Mouse (Mus musculus): ENCODE data around the gene Lacc1.
"Not testable (repeated sequence)": the region's sequence is repeated elsewhere in the genome, so short reads cannot be mapped to it uniquely, and the experiment has no call there.

Lacc1 gene

GRCm38 (mm10) chr14:77036226-77037046 lies at the start of gene Lacc1, which contains the start of gene Ccdc122:
Lacc1 (minus strand) TSS chr14:77036904.
Ccdc122 (plus strand) TSS chr14:77036772.
- peak; percentile 91 for DNase-seq (ENCODE audit: low read depth)

DNA sequence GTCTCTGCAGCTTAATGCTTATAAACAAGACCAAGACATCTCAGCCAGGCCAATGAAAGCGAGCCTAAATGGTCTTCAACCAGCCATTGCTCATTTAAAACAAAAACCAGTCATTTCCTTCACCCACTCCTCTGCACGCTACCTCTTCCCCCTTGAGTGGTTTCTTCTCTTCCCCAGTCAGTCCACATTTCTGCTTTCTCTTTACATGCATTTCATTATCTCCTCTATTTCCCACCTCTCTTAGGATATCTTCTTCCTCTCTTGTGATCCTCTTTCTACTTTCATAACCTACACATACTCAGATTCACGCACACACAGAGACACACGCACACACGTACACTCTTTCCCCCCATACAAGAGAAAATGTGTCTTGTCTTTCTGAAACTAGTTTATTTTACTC lies 44.5 kb upstream of the Lacc1 start:
- DNase-seq (ENCODE audit: low read depth), result no peak

GRCm38 (mm10) chr14:77069361-77069760 lies 32.7 kb upstream of the Lacc1 start:
- DNase-seq (ENCODE audit: low read depth), result peak; percentile 89

- no peak for DNase-seq (ENCODE audit: low read depth)
Measured at GRCm38 (mm10) chr14:77053288-77053687, 16.6 kb upstream of the Lacc1 start.

DNA sequence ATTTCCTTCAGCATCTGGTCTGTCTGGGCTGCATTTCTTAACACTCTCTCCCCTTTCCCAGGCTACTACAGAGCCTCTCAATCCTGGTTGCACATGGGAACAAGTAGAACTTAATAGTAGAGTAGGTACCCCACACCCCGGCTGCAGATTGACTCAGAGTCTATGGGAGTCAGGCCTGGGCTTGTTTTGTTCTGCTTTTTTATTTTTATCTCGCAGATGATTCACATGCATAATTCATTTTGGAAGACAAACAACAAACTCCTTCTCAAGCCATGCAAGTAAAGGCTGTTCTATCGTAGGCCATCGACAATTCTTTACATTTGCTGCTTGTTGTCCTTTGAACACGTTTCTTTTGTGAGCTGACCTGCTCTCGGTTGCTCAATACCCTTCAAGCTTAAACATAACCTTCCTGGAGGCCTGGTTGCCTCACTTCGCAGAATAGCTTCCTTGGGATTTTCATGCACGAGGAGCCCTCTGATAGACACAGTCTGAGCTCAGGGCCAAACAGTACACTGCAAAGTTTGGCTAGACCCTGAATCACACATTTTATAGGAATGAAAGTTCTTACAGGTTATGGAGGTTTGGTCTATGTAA lies 1.2 kb upstream of the Lacc1 start:
- peak; percentile 59 for DNase-seq (ENCODE audit: low read depth)

DNA sequence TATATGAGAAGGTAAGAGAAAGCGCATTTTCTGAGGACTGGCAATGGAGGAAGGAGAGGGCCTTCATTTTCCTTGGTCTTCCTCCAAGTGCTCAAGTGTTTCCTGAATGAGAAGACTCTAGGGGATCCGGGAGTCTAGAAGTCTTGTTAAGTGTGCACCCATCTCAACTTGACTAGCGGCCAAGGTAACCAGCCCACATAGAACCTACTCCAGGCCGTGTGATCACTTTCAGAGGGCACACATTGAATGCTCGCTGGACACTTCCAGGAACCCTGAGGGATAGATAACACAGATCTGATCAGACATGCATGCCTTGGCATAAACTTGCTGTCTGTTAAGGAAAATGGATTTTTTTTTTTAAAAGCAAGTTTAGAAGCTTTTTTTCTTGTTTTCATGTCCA lies 626 bp upstream of the Lacc1 start:
- peak; percentile 30 for DNase-seq (ENCODE audit: low read depth)

- no peak for DNase-seq (ENCODE audit: low read depth)
Measured at GRCm38 (mm10) chr14:77034970-77035369, 1.7 kb downstream of the Lacc1 start.

GRCm38 (mm10) chr14:77034175-77034915 lies 2.4 kb downstream of the Lacc1 start:
- DNase-seq (ENCODE audit: low read depth), result peak; percentile 51

DNA sequence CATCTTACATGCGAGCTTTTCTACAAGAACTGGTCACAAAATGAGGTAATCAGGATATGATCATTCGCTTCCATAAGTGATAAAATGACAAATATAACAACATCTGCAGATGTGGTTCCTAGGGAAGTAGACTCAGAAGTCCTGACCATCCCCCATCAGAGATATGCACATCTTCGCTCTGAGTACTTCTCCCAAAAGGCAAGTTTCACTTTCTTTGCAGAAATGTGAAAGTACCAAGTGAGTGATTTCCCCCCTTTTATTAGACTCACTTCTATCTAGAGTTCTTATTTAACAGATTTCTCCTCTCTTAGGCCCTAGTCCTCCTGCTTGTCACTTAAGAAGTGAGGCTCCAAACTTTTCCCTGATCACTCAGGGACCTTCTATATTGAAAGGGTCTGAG lies 3.3 kb downstream of the Lacc1 start:
- no peak for DNase-seq (ENCODE audit: low read depth)

- DNase-seq (ENCODE audit: low read depth), result peak; percentile 6
Measured at GRCm38 (mm10) chr14:77032433-77032832, 4.3 kb downstream of the Lacc1 start.

DNA sequence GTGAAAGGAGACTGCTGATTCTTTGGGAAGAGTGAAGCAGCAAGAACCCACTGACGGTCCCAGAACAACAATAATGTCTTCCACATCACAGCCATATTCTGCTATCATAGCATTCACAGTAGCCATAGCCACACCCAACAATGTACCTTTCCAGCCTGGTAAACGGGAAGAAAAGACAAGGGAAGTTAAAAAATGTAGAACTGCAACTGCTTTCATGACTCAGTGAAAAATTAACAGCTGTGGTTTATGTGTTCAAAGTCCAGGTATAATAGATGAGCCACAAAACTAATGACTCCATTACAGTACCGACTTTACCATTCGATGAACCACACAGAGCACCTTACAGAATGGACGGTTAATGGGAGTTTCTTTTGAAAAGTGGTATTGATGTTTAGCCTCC lies 5.9 kb downstream of the Lacc1 start:
- no peak for DNase-seq (ENCODE audit: low read depth)

GRCm38 (mm10) chr14:77029319-77030054 lies 7.2 kb downstream of the Lacc1 start:
- no peak for DNase-seq (ENCODE audit: low read depth)

DNA sequence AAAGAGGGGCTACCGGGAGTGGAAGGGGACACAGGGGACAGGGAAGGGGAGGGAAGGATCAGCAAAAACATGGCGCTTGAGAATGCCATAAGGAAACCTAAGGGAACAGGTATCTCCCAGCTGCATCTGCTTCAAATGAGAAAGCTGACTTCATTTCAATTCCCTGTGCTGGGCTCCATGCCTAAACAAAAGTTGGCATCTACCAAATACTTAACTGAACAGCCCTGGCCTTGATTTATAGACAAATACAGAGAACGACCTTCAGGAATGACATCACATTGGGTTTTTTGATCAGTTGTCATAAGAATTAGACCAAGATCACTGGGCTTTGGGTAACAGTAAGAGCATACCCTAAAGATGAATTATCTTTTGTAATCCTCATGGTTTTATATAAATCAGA lies 12.2 kb downstream of the Lacc1 start:
- no peak for DNase-seq (ENCODE audit: low read depth)

DNA sequence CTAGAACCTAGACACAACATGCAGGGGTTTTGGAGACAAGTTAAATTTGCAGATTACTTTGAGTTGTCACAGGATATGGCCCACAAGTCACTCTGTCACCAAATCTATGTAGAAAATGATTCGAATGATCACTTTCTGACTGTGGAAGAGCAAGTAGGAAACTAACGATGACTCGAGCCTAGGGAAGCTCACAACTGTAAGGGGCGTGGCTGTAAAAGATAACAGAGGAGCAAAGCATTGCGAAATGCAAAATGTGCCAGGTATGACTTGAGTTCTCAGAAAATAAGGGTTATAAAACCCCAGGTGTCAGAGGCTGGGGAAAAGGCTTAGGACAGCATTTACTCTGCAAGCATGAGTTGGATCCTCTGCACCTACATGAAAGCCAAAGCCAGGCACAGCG lies 19.5 kb downstream of the Lacc1 start:
- no peak for DNase-seq (ENCODE audit: low read depth)

GRCm38 (mm10) chr14:77016783-77017182 lies 19.9 kb downstream of the Lacc1 start:
- DNase-seq (ENCODE audit: low read depth), result not testable (repeated sequence)

GRCm38 (mm10) chr14:77011804-77012203 lies 24.9 kb downstream of the Lacc1 start:
- peak; percentile 85 for DNase-seq (ENCODE audit: low read depth)

- DNase-seq (ENCODE audit: low read depth), result peak; percentile 91
Measured at GRCm38 (mm10) chr14:77008238-77008637, 28.5 kb downstream of the Lacc1 start.

- DNase-seq (ENCODE audit: low read depth), result no peak
Measured at GRCm38 (mm10) chr14:77005566-77005965, 31.1 kb downstream of the Lacc1 start.

DNA sequence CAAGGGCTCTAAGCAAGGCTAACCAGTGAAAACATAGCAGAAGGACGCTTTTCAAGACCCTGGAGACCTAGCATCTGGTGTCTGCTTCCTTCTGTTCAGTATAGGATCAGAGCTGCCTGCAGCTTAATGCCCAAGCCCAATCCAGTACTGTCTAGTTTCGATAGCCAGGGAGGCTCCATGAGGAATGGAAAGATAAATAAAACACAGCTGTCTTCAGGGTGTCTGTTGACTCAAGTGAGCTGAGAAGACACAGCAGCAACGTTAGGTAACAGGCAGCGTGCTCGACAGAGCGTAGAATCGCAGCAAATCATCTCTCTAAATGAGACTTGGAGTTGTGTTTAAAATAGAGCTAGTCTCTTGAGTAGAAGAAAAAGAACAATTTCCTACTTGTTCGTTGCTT lies 32.0 kb downstream of the Lacc1 start:
- DNase-seq (ENCODE audit: low read depth), result no peak

DNA sequence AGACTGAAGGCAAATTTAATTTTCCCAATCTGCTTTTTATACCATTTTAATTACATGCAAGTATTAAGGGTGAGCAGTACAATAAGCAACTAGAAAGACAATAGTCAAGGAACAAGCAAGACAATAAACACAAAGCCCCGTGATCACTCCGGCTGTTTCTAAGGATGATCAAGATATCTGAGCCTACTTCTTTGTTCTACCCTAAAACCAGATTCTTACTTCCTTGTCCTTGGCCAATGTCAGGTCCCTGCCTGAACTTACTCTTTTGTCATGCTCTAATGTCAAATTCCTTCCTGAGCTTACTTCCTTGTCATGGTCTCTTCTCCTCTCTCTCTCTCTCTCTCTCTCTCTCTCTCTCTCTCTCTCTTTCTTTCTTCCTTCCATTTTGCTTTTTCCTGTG lies 46.4 kb downstream of the Lacc1 start:
- not testable (repeated sequence) for DNase-seq (ENCODE audit: low read depth)

DNA sequence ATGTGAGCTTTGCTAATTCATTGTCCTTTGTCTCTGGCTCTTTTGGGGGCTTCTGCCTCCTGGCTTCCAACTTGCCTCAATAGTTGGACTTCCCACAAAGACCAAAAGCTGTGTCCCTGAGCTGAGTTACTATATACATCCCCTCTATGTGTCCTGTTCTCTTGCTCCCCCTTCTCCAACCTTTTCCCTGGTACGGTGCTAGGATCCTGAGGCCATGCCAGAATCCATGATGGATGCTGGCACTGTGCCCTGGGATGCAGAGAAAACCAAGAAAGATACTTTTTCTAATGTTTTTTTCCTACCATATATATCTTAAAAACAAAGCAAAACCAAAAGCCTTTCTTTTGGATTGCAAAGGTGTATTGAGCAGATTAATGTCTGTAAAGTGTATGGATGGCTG lies 54.9 kb downstream of the Lacc1 start:
- DNase-seq (ENCODE audit: low read depth), result peak; percentile 24

DNA sequence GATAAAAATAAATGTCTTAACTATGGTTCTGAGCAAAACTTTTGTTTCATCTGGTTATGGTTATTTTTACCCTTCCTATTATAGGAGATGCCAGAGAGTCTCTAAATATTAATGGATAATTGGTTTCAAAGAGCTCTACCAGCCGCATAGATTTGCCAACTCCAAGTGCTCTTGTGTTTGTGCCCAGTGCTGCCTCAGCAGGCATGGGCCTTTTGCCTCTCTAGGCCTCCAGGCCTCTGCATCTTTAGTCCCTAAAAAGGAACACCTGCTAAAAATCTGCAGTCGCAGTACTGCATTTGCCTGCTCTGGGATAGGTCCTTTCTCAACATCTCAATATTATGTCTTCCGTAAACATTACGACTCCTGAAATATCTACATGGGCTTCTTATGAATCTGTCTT lies 55.5 kb downstream of the Lacc1 start:
- DNase-seq (ENCODE audit: low read depth), result no peak
